ENCODE assay signal across 42 mouse cellular contexts in genomic region chr5:143936156-143936555, GRCm38 (mm10). TPM values are rescaled to one million over a fixed set of nuclear protein-coding genes. Genes with fewer than 3 reads are reported as not detected.
"Had no signal": no experiment of that assay in that cellular context is flagged by ENCODE, and none has a peak within 500 bp of the region (broad histone marks: within the 10 kb centered on the region; RNA-seq: fewer than 3 reads in every experiment).

No protein-coding gene starts in this region.

- H3K4me1 ChIP-seq: heart, embryonic 15.5 days; hindbrain, embryonic 12.5 days; hindbrain, embryonic 15.5 days had no signal

- H3K4me3 ChIP-seq: heart, adult 2 months; heart, embryonic 12.5 days; heart, embryonic 13.5 days; heart, embryonic 15.5 days; hindbrain, embryonic 10.5 days; hindbrain, embryonic 12.5 days; hindbrain, embryonic 13.5 days; hindbrain, embryonic 15.5 days; intestine, embryonic 15.5 days; kidney, embryonic 15.5 days; layer of hippocampus, adult 2 months had no signal

- H3K9me3 ChIP-seq: heart, embryonic 13.5 days; heart, embryonic 15.5 days; hindbrain, embryonic 12.5 days; hindbrain, embryonic 13.5 days; hindbrain, embryonic 15.5 days; intestine, embryonic 15.5 days; kidney, embryonic 15.5 days had no signal

- H3K27me3 ChIP-seq: heart, embryonic 12.5 days; heart, embryonic 13.5 days; heart, embryonic 15.5 days; hindbrain, embryonic 12.5 days; hindbrain, embryonic 13.5 days; hindbrain, embryonic 15.5 days; intestine, embryonic 15.5 days; kidney, embryonic 15.5 days had no signal

- ATAC-seq: hindbrain, embryonic 16.5 days; hindbrain, postnatal 0 days; inflammation-experienced regulatory T-cells, adult 6 months; intestine, embryonic 15.5 days; intestine, embryonic 16.5 days; intestine, postnatal 0 days had no signal

- DNase-seq: heart, adult 2 months; heart, postnatal 10 days; heart, postnatal 36 days; heart, postnatal 4 days; kidney, adult 11 months; kidney, adult 18-20 months; kidney, adult 2 months; kidney, adult 8-10 months; kidney, adult 9 months; kidney, postnatal 10 days; kidney, postnatal 14 days; kidney, postnatal 25 days; kidney, postnatal 36 days; kidney, postnatal 4 days; layer of hippocampus, adult 9-11 months; layer of hippocampus, postnatal 36 days had no signal

- H3K27ac ChIP-seq: heart, adult 2 months; heart, embryonic 13.5 days; heart, embryonic 15.5 days; hindbrain, embryonic 10.5 days; hindbrain, embryonic 12.5 days; hindbrain, embryonic 13.5 days; hindbrain, embryonic 14.5 days; hindbrain, embryonic 15.5 days; hindbrain, postnatal 0 days; intestine, embryonic 15.5 days; kidney, embryonic 15.5 days; kidney, postnatal 0 days; layer of hippocampus, adult 2 months had no signal

- H3K36me3 ChIP-seq: intestine, embryonic 15.5 days had no signal

RNA-seq across cellular contexts. Expression of gene Rsph10b, which starts 3.3 kb away (rescaled TPM):
- total RNA-seq: hematopoietic stem cell, adult 5-6 weeks had no signal

RNA-seq across cellular contexts. Expression of gene Gm42421, which starts 8.2 kb away (rescaled TPM):
- total RNA-seq: heart, adult 2 months; heart, postnatal 36 days; hematopoietic stem cell, adult 5-6 weeks had no signal
- polyA plus RNA-seq: heart, embryonic 16.5 days; kidney, adult 2 months; kidney, embryonic 16.5 days; large intestine, adult 2 months had no signal

RNA-seq across cellular contexts. Expression of gene Ankrd61, which starts 38.7 kb away (rescaled TPM):
- total RNA-seq: heart, adult 2 months; heart, adult 8-10 months; heart, postnatal 10 days; heart, postnatal 36 days; hindbrain, postnatal 0 days; layer of hippocampus, adult 18-20 months; layer of hippocampus, adult 8-10 months; layer of hippocampus, postnatal 36 days; left cerebral cortex, adult 18-20 months had no signal
- polyA plus RNA-seq: heart, embryonic 14.5 days; intestine, postnatal 0 days had no signal
